Mouse (Mus musculus) liver, embryonic 12.5 days (tissue): ENCODE measurements around the gene Kel. TPM values are rescaled to one million over a fixed set of nuclear protein-coding genes. Genes with fewer than 3 reads are reported as not detected.

Experiments
- ATAC-seq: fragments of 200-750 bp; cut with Nextera tagmentation; 2 replicates; pipeline ENCODE4 v1.8.0; 2017; ENCODE audit warnings: moderate number of reproducible peaks, mild to moderate bottlenecking, moderate library complexity
- H3K27ac ChIP-seq: fragments of 300-500 bp; sonication (generic); 2 replicates; pipeline ENCODE4 v1.5.1; 2016; ENCODE audit warnings: mild to moderate bottlenecking
- H3K27me3 ChIP-seq: fragments of 300-500 bp; sonication (generic); replicated peaks from 2 replicates; pipeline ENCODE4 v1.6.1; 2016; ENCODE audit warnings: mild to moderate bottlenecking, moderate library complexity
- H3K36me3 ChIP-seq: fragments of 300-500 bp; sonication (generic); 2 replicates; pipeline ENCODE4 v1.6.1; 2016; ENCODE audit warnings: mild to moderate bottlenecking, moderate library complexity
- H3K4me1 ChIP-seq: fragments of 300-500 bp; sonication (generic); 2 replicates; pipeline ENCODE4 v1.6.1; 2016
- H3K4me2 ChIP-seq: fragments of 300-500 bp; sonication (generic); 2 replicates; pipeline ENCODE4 v1.6.1; 2016; ENCODE audit warnings: mild to moderate bottlenecking, moderate library complexity
- H3K4me3 ChIP-seq: fragments of 300-500 bp; sonication (generic); 2 replicates; pipeline ENCODE4 v1.5.1; 2016; ENCODE audit warnings: mild to moderate bottlenecking, moderate library complexity
- H3K9ac ChIP-seq: fragments of 300-500 bp; sonication (generic); 2 replicates; pipeline ENCODE4 v1.6.1; 2016; ENCODE audit warnings: mild to moderate bottlenecking, moderate library complexity
- H3K9me3 ChIP-seq: fragments of 300-500 bp; sonication (generic); replicated peaks from 2 replicates; pipeline ENCODE4 v1.6.1; 2016; ENCODE audit warnings: mild to moderate bottlenecking, moderate library complexity
- WGBS: fragments of 180-500 bp; shearing (Covaris S2); methylation state at CpG from one replicate; pipeline ENCODE4 v1.1.7; 2016; ENCODE audit not compliant: insufficient replicate concordance; 5-methylcytosine and 5-hydroxymethylcytosine counted together
- polyA plus RNA-seq: library from polyadenylated mRNA; unstranded; fragments of >200 nt; fragmentation: Nextera tagmentation; extraction: Ambion mirVana; gene quantifications from 2 replicates; pipeline ENCODE4 v1.2.1, GENCODE M21; 2016

Gene Kel
- 275 and 280 TPM in 2 replicates for polyA plus RNA-seq

GRCm38 (mm10) chr6:41704123-41704522, at the start of gene Kel:
Kel (minus strand) TSS chr6:41704339.
- WGBS, result 12% methylated on average over 1 of the region's 1 CpGs
- peak; percentile 82 for ATAC-seq
- peak within 1 kb of the TSS; percentile 98 for H3K27ac ChIP-seq
- H3K36me3 ChIP-seq, result peaks cover 36% of the 10 kb centered on the region
- peak within 1 kb of the TSS; percentile 94 for H3K9ac ChIP-seq
- H3K9me3 ChIP-seq, result no peaks in the 10 kb centered on the region
- peaks cover 52% of the 10 kb centered on the region for H3K4me1 ChIP-seq
- peak within 1 kb of the TSS; percentile 78 for H3K4me2 ChIP-seq
- no peaks in the 10 kb centered on the region for H3K27me3 ChIP-seq
- peak within 1 kb of the TSS; percentile 73 for H3K4me3 ChIP-seq

- Histone ChIP-seq H3K9me3 (no peaks in the 10 kb centered on the region), H3K4me2 (no peak overlapping the region), H3K4me3 (no peak overlapping the region), H3K4me1 (0 out of 2 replicates have a peak, but pooled peaks cover 1% of the 10 kb centered on the region), H3K9ac (no peak overlapping the region), H3K27me3 (no peaks in the 10 kb centered on the region), H3K36me3 (no peaks in the 10 kb centered on the region), H3K27ac (no peak overlapping the region)
- no peak for ATAC-seq
- WGBS, result 58% methylated on average over 5 of the region's 5 CpGs
Observed at GRCm38 (mm10) chr6:41744664-41745392, 40.7 kb upstream of the Kel start.

- Histone ChIP-seq H3K36me3 (no peaks in the 10 kb centered on the region), H3K27ac (no peak overlapping the region), H3K4me1 (peaks cover 7% of the 10 kb centered on the region; the same call in 1 of the 2 replicates), H3K4me2 (no peak overlapping the region), H3K9ac (no peak overlapping the region), H3K4me3 (no peak overlapping the region), H3K9me3 (no peaks in the 10 kb centered on the region), H3K27me3 (no peaks in the 10 kb centered on the region)
- no peak for ATAC-seq
Observed at GRCm38 (mm10) chr6:41741101-41741500, 37.0 kb upstream of the Kel start.

GRCm38 (mm10) chr6:41734719-41735470, 30.8 kb upstream of the Kel start:
- Histone ChIP-seq H3K27me3 (no peaks in the 10 kb centered on the region), H3K36me3 (no peaks in the 10 kb centered on the region), H3K4me3 (no peak overlapping the region), H3K9ac (no peak overlapping the region), H3K27ac (no peak overlapping the region), H3K4me1 (peaks cover 7% of the 10 kb centered on the region; the same call in 1 of the 2 replicates), H3K9me3 (no peaks in the 10 kb centered on the region), H3K4me2 (no peak overlapping the region)
- no peak for ATAC-seq
- 77% methylated on average over 5 of the region's 5 CpGs for WGBS

GRCm38 (mm10) chr6:41727989-41728609, 24.0 kb upstream of the Kel start:
- H3K9me3 ChIP-seq, result no peaks in the 10 kb centered on the region
- H3K4me2 ChIP-seq, result no peak overlapping the region
- peaks cover 8% of the 10 kb centered on the region for H3K4me1 ChIP-seq
- 53% methylated on average over 1 of the region's 1 CpGs for WGBS
- no peak overlapping the region; the same call in 1 of the 2 replicates for H3K27ac ChIP-seq
- H3K4me3 ChIP-seq, result no peak overlapping the region
- no peak overlapping the region for H3K9ac ChIP-seq
- H3K36me3 ChIP-seq, result no peaks in the 10 kb centered on the region
- ATAC-seq, result peak; percentile 83
- no peaks in the 10 kb centered on the region for H3K27me3 ChIP-seq

- Histone ChIP-seq H3K27ac (peak overlapping the region; percentile 18; the same call in 1 of the 2 replicates), H3K36me3 (no peaks in the 10 kb centered on the region), H3K9me3 (no peaks in the 10 kb centered on the region), H3K27me3 (no peaks in the 10 kb centered on the region), H3K4me1 (peaks cover 16% of the 10 kb centered on the region), H3K4me2 (no peak overlapping the region), H3K4me3 (no peak overlapping the region), H3K9ac (no peak overlapping the region)
- 37% methylated on average over 2 of the region's 2 CpGs for WGBS
- ATAC-seq, result peak; percentile 72
Observed at GRCm38 (mm10) chr6:41721430-41721829, 17.3 kb upstream of the Kel start.

DNA sequence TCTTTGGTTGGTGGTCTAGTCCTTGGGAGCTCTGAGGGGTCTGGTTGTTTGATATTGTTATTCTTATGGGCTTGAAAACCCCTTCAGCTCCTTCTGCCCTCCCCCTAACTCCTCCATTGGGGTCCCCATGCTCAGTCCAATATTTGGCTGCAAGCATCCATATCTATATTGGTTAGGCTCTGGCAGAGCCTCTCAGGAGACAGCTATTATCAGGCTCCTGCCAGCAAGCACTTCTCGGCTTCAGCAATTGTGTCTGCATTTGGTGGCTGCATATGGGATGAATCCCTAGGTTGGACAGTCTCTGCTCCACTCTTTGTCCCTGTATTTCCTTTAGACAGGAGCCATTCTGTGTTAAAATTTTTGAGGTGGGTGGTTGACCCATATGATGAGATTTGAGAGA, 6.1 kb upstream of the Kel start:
- no peak overlapping the region for H3K4me3 ChIP-seq
- no peaks in the 10 kb centered on the region for H3K36me3 ChIP-seq
- peak; percentile 56 for ATAC-seq
- H3K4me1 ChIP-seq, result peaks cover 73% of the 10 kb centered on the region
- peak overlapping the region; percentile 43; the same call in 1 of the 2 replicates for H3K9ac ChIP-seq
- no peaks in the 10 kb centered on the region for H3K27me3 ChIP-seq
- WGBS, result 17% methylated on average over 1 of the region's 1 CpGs
- no peaks in the 10 kb centered on the region for H3K9me3 ChIP-seq
- H3K4me2 ChIP-seq, result peak overlapping the region; percentile 48
- peak overlapping the region; percentile 85 for H3K27ac ChIP-seq

- peak; percentile 89 for ATAC-seq
- H3K9me3 ChIP-seq, result no peaks in the 10 kb centered on the region
- H3K27ac ChIP-seq, result peak overlapping the region; percentile 98
- H3K36me3 ChIP-seq, result peaks cover 16% of the 10 kb centered on the region
- H3K9ac ChIP-seq, result peak overlapping the region; percentile 61
- H3K27me3 ChIP-seq, result no peaks in the 10 kb centered on the region
- peaks cover 59% of the 10 kb centered on the region for H3K4me1 ChIP-seq
- H3K4me3 ChIP-seq, result peak overlapping the region; percentile 4; the same call in 1 of the 2 replicates
- H3K4me2 ChIP-seq, result peak overlapping the region; percentile 78
- WGBS, result 24% methylated on average over 7 of the region's 7 CpGs
Observed at GRCm38 (mm10) chr6:41706275-41706674, 2.1 kb upstream of the Kel start.

DNA sequence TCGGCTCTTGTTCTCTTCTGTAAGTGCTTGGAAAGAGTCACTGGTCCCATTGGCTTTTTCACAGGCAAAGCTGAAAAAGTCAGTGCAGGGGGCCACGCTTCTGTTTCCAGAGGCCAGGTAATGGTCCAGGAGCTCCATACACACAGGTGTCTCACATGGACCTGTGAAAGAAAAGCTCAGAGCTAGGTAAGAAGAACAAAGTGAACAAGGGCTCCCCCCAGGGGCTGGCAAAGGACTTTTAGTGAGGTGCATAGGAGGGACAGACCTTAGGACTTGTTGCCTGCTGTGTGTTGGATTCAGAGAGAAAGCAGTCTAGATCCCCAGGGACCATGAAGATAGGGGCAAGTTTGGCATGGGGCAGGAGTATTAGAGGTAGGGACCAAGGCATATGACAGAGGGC, 1.2 kb downstream of the Kel start:
- WGBS, result 23% methylated on average over 2 of the region's 2 CpGs
- H3K4me2 ChIP-seq, result peak overlapping the region; percentile 78
- H3K4me3 ChIP-seq, result peak overlapping the region; percentile 73
- peak overlapping the region; percentile 94 for H3K9ac ChIP-seq
- H3K9me3 ChIP-seq, result no peaks in the 10 kb centered on the region
- peak; percentile 59 for ATAC-seq
- no peaks in the 10 kb centered on the region for H3K27me3 ChIP-seq
- H3K36me3 ChIP-seq, result peaks cover 48% of the 10 kb centered on the region
- peak overlapping the region; percentile 98 for H3K27ac ChIP-seq
- H3K4me1 ChIP-seq, result peaks cover 55% of the 10 kb centered on the region

DNA sequence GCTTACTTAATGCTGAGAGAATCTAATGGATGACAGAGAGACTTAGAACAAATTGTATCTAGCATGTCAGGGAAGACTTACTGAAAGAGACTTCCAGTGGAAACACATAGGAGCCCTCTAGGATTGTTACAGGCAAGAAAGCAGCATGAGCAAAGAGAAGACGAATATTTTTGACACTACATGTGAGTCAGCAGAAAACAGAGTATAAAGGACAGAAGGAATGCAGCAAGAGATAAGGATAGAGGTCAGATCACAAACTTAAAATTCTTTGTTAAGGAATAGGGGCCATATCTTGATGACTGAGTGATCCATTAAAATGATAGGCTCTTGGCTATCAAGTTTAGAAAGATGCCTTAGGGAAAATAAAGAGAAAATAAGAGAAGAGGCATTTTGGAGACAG, 2.9 kb downstream of the Kel start:
- Histone ChIP-seq H3K4me2 (peak overlapping the region; percentile 78), H3K4me1 (peaks cover 48% of the 10 kb centered on the region), H3K9me3 (no peaks in the 10 kb centered on the region), H3K36me3 (peaks cover 63% of the 10 kb centered on the region), H3K27me3 (no peaks in the 10 kb centered on the region), H3K4me3 (peak overlapping the region; percentile 73), H3K27ac (peak overlapping the region; percentile 98), H3K9ac (peak overlapping the region; percentile 94)
- ATAC-seq, result no peak
- WGBS, result 19% methylated on average over 1 of the region's 1 CpGs

GRCm38 (mm10) chr6:41694407-41694806, 9.7 kb downstream of the Kel start:
- Histone ChIP-seq H3K9ac (no peak overlapping the region), H3K27ac (no peak overlapping the region), H3K36me3 (peaks cover 94% of the 10 kb centered on the region), H3K4me1 (peaks cover 36% of the 10 kb centered on the region), H3K27me3 (no peaks in the 10 kb centered on the region), H3K4me2 (no peak overlapping the region), H3K9me3 (no peaks in the 10 kb centered on the region), H3K4me3 (no peak overlapping the region)
- WGBS, result 83% methylated on average over 1 of the region's 1 CpGs
- no peak; the same call in 1 of the 2 replicates for ATAC-seq

- no peak for ATAC-seq
- H3K36me3 ChIP-seq, result peaks cover 94% of the 10 kb centered on the region
- H3K4me2 ChIP-seq, result no peak overlapping the region
- no peak overlapping the region for H3K27ac ChIP-seq
- H3K4me1 ChIP-seq, result peaks cover 39% of the 10 kb centered on the region
- no peak overlapping the region for H3K9ac ChIP-seq
- no peaks in the 10 kb centered on the region for H3K9me3 ChIP-seq
- H3K27me3 ChIP-seq, result no peaks in the 10 kb centered on the region
- H3K4me3 ChIP-seq, result no peak overlapping the region
Observed at GRCm38 (mm10) chr6:41692200-41692599, 11.9 kb downstream of the Kel start.
